Mouse (Mus musculus) lung, embryonic 14.5 days (tissue): ENCODE measurements around the gene Ppp1r3d. TPM values are rescaled to one million over a fixed set of nuclear protein-coding genes. Genes with fewer than 3 reads are reported as not detected.
A peak's percentile ranks its signal among the peaks of the same experiment; 100 is the strongest.

Experiments used
- ATAC-seq: fragments of 200-750 bp; cut with Nextera tagmentation; 2 replicates; pipeline ENCODE4 v1.8.0; 2017; ENCODE audit warnings: mild to moderate bottlenecking, moderate TSS enrichment, moderate library complexity; ENCODE audit not compliant: insufficient read depth
- DNase-seq: peaks from one replicate; pipeline ENCODE4 v3.0.0-alpha.2; 2015
- H3K27ac ChIP-seq: fragments of 300-500 bp; sonication (generic); 2 replicates; pipeline ENCODE4 v1.5.1; 2014; ENCODE audit warnings: low read depth, mild to moderate bottlenecking, moderate library complexity
- H3K27me3 ChIP-seq: fragments of 300-500 bp; sonication (generic); 2 replicates; pipeline ENCODE4 v1.6.1; 2014; ENCODE audit warnings: low read length, control low read depth; ENCODE audit not compliant: insufficient read depth
- H3K36me3 ChIP-seq: fragments of 300-500 bp; sonication (generic); 2 replicates; pipeline ENCODE4 v1.6.1; 2014; ENCODE audit warnings: control low read depth; ENCODE audit not compliant: insufficient read depth
- H3K4me1 ChIP-seq: fragments of 300-500 bp; sonication (generic); 2 replicates; pipeline ENCODE4 v1.6.1; 2014; ENCODE audit warnings: antibody characterized with exemption, control low read depth; ENCODE audit not compliant: insufficient read depth
- H3K4me2 ChIP-seq: fragments of 300-500 bp; sonication (generic); 2 replicates; pipeline ENCODE4 v1.6.1; 2014; ENCODE audit warnings: mild to moderate bottlenecking
- H3K4me3 ChIP-seq: fragments of 300-500 bp; sonication (generic); 2 replicates; pipeline ENCODE4 v1.5.1; 2014; ENCODE audit warnings: low read depth, low read length
- H3K9ac ChIP-seq: fragments of 300-500 bp; sonication (generic); 2 replicates; pipeline ENCODE4 v1.6.1; 2014
- H3K9me3 ChIP-seq: fragments of 300-500 bp; sonication (generic); 2 replicates; pipeline ENCODE4 v1.6.1; 2016; ENCODE audit warnings: low read depth, low read length, control low read depth
- CTCF ChIP-seq: IDR thresholded peaks from 2 replicates; pipeline ENCODE4 v1.5.1; 2016; ENCODE audit warnings: antibody characterized with exemption, low read depth
- WGBS: fragments of 180-500 bp; shearing (Covaris S2); extraction: QIAGEN DNeasy Blood & Tissue Kit; methylation state at CpG from one replicate; pipeline ENCODE4 v1.1.7; 2014; 5-methylcytosine and 5-hydroxymethylcytosine counted together
- polyA plus RNA-seq: library from polyadenylated mRNA; unstranded; fragments of >200 nt; fragmentation: Nextera tagmentation; extraction: Ambion mirVana; gene quantifications from 2 replicates; pipeline ENCODE4 v1.2.1, GENCODE M21; 2014

The Ppp1r3d gene
- 2.1 and 3.0 TPM in 2 replicates for polyA plus RNA-seq

GRCm38 (mm10) chr2:178414261-178415149 is at the start of gene Ppp1r3d, which contains the start of gene Fam217b:
Ppp1r3d (minus strand) TSS chr2:178414472.
Fam217b (plus strand) TSS chr2:178414524.
- H3K36me3 ChIP-seq, result no peaks in the 10 kb centered on the region
- under 1% methylated on average over 38 of the region's 74 CpGs for WGBS
- H3K4me3 ChIP-seq, result peak within 1 kb of the TSS; percentile 62
- peaks cover 16% of the 10 kb centered on the region for H3K4me1 ChIP-seq
- peak; percentile 87 for DNase-seq
- peak within 1 kb of the TSS; percentile 54 for H3K9ac ChIP-seq
- TF ChIP-seq CTCF, result no peak
- no peaks in the 10 kb centered on the region for H3K9me3 ChIP-seq
- H3K27ac ChIP-seq, result peak within 1 kb of the TSS; percentile 46; the same call in 1 of the 2 replicates
- peak within 1 kb of the TSS; percentile 97 for H3K4me2 ChIP-seq
- H3K27me3 ChIP-seq, result peaks cover 11% of the 10 kb centered on the region; the same call in 1 of the 2 replicates
- peak; percentile 83 for ATAC-seq

GRCm38 (mm10) chr2:178460353-178460752 is 46.1 kb upstream of the Ppp1r3d start:
- H3K4me3 ChIP-seq, result no peak overlapping the region
- 45% methylated on average over 5 of the region's 5 CpGs for WGBS
- H3K9me3 ChIP-seq, result no peaks in the 10 kb centered on the region
- H3K27ac ChIP-seq, result no peak overlapping the region
- no peaks in the 10 kb centered on the region for H3K36me3 ChIP-seq
- peaks cover 8% of the 10 kb centered on the region; the same call in 1 of the 2 replicates for H3K4me1 ChIP-seq
- no peaks in the 10 kb centered on the region for H3K27me3 ChIP-seq
- peak; percentile 65 for ATAC-seq
- no peak for TF ChIP-seq CTCF
- no peak overlapping the region for H3K4me2 ChIP-seq
- peak; percentile 33 for DNase-seq
- no peak overlapping the region for H3K9ac ChIP-seq

- no peak for ATAC-seq
- TF ChIP-seq CTCF, result no peak
Measured at GRCm38 (mm10) chr2:178457414-178457813, 43.1 kb upstream of the Ppp1r3d start.

GRCm38 (mm10) chr2:178454664-178455516 is 40.6 kb upstream of the Ppp1r3d start:
- no peak overlapping the region for H3K4me3 ChIP-seq

More at GRCm38 (mm10) chr2:178457414-178457813, 43.1 kb upstream of the Ppp1r3d start:
- Histone ChIP-seq H3K4me1 (peaks cover 14% of the 10 kb centered on the region; the same call in 1 of the 2 replicates), H3K4me3 (no peak overlapping the region), H3K27ac (no peak overlapping the region), H3K36me3 (no peaks in the 10 kb centered on the region), H3K9ac (no peak overlapping the region), H3K27me3 (no peaks in the 10 kb centered on the region), H3K4me2 (no peak overlapping the region), H3K9me3 (no peaks in the 10 kb centered on the region)
- 84% methylated on average over 6 of the region's 6 CpGs for WGBS
- no peak for DNase-seq

GRCm38 (mm10) chr2:178450961-178451360 is 36.7 kb upstream of the Ppp1r3d start:
- ATAC-seq (no peak), DNase-seq (no peak)
- Histone ChIP-seq H3K27ac (no peak overlapping the region), H3K4me3 (no peak overlapping the region), H3K27me3 (no peaks in the 10 kb centered on the region), H3K36me3 (no peaks in the 10 kb centered on the region), H3K4me2 (no peak overlapping the region), H3K9me3 (no peaks in the 10 kb centered on the region), H3K9ac (no peak overlapping the region), H3K4me1 (0 out of 2 replicates have a peak, but pooled peaks cover 9% of the 10 kb centered on the region)
- 63% methylated on average over 10 of the region's 10 CpGs for WGBS
- no peak for TF ChIP-seq CTCF

More at GRCm38 (mm10) chr2:178454664-178455516, 40.6 kb upstream of the Ppp1r3d start:
- Histone ChIP-seq H3K4me2 (peak overlapping the region; percentile 31), H3K27me3 (no peaks in the 10 kb centered on the region), H3K9me3 (no peaks in the 10 kb centered on the region), H3K4me1 (0 out of 2 replicates have a peak, but pooled peaks cover 9% of the 10 kb centered on the region), H3K9ac (no peak overlapping the region), H3K27ac (peak overlapping the region; percentile 63; the same call in 1 of the 2 replicates), H3K36me3 (no peaks in the 10 kb centered on the region)
- TF ChIP-seq CTCF, result no peak
- ATAC-seq (peak; percentile 91), DNase-seq (peak; percentile 81)
- 16% methylated on average over 17 of the region's 17 CpGs for WGBS

GRCm38 (mm10) chr2:178450236-178450635 is 36.0 kb upstream of the Ppp1r3d start:
- DNase-seq (no peak), ATAC-seq (no peak)
- H3K4me1 ChIP-seq, result 0 out of 2 replicates have a peak, but pooled peaks cover 4% of the 10 kb centered on the region
- 32% methylated on average over 2 of the region's 2 CpGs for WGBS
- H3K36me3 ChIP-seq, result no peaks in the 10 kb centered on the region
- H3K4me2 ChIP-seq, result no peak overlapping the region
- H3K27ac ChIP-seq, result no peak overlapping the region
- H3K9me3 ChIP-seq, result no peaks in the 10 kb centered on the region
- no peaks in the 10 kb centered on the region for H3K27me3 ChIP-seq
- no peak overlapping the region for H3K9ac ChIP-seq
- no peak overlapping the region for H3K4me3 ChIP-seq
- no peak for TF ChIP-seq CTCF
